Mouse (Mus musculus): ENCODE data around the gene Wls. TPM values are rescaled to one million over a fixed set of nuclear protein-coding genes. Genes with fewer than 3 reads are reported as not detected.

Gene Wls
- 13.4 TPM for polyA plus RNA-seq (2017; shearing (Covaris generic))

DNA sequence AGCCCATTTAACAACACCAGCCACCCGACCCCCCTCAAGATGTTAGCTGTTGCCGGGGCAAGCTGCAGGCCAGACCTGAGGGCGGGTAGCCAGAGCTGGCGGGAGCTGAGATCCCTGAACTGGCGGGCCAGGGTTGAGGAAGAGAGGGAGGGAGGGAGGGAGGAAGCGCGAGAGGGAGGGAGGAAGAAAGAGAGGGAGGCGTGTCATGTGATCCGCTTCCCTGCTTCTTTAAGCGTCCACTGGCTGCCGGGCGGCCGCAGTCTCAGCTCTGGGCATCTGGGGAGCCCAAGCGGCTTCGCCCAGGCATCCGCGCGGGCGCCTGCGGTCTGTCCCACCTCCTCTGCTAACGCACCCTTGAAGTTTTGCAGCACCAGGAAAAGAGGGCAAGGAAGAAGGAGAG, at the start of gene Wls:
Gene Wls, plus strand, starts transcription at position 192 of the 400 bp plus-strand sequence.

Other genes starting within 250 kb of the Wls start
- gene Rpe65, start 240.5 kb upstream of the Wls start, polyA plus RNA-seq (2017; shearing (Covaris generic)) = not detected

All from effector memory CD4-positive, alpha-beta T cell, adult 7 months (primary cell).